Mouse (Mus musculus) megakaryocyte, embryonic 14.5 days (primary cell): ENCODE measurements at regions not wholly inside any gene's neighbourhood (a gene's known extent, or its start where the extent isn't known, plus 50 kb on each side); places are given as distances from the start of the nearest gene placed in this dataset.

Experiments
- FLI1 ChIP-seq: IDR thresholded peaks from 2 replicates; pipeline ENCODE4 v1.6.1; 2012; ENCODE audit warnings: low read length, inconsistent platforms, mixed read lengths
- GATA1 ChIP-seq: IDR thresholded peaks from 3 replicates; pipeline ENCODE4 v1.6.1; 2012; ENCODE audit warnings: mixed read lengths, low read length, inconsistent platforms, borderline replicate concordance

- TF ChIP-seq GATA1 (no peak), FLI1 (no peak)
These were observed 73.6 kb downstream of the Gm19935 start for GRCm38 (mm10) chr8:90743546-90743945.
